Mouse (Mus musculus) limb, embryonic 14.5 days (tissue): ENCODE data around the gene Far1. TPM values are rescaled to one million over a fixed set of nuclear protein-coding genes. Genes with fewer than 3 reads are reported as not detected.
A peak's percentile ranks its signal among the peaks of the same experiment; 100 is the strongest.

Source experiments
- ATAC-seq: fragments of 200-750 bp; cut with Nextera tagmentation; 2 replicates; pipeline ENCODE4 v1.8.0; 2017; ENCODE audit warnings: low read depth, moderate number of reproducible peaks, moderate TSS enrichment; ENCODE audit not compliant: low FRiP score
- DNase-seq: peaks from one replicate; pipeline ENCODE4 v3.0.0-alpha.2; 2015; ENCODE audit warnings: low spot score
- H3K27ac ChIP-seq: fragments of 300-500 bp; sonication (generic); replicated peaks from 2 replicates; pipeline ENCODE4 v1.5.1; 2014; ENCODE audit warnings: low read depth, mild to moderate bottlenecking, low read length, moderate library complexity, mixed read lengths
- H3K27me3 ChIP-seq: fragments of 300-500 bp; sonication (generic); 2 replicates; pipeline ENCODE4 v1.6.1; 2014; ENCODE audit warnings: low read length, mixed read lengths; ENCODE audit not compliant: control insufficient read depth, insufficient read depth
- H3K36me3 ChIP-seq: fragments of 300-500 bp; sonication (generic); 2 replicates; pipeline ENCODE4 v1.6.1; 2014; ENCODE audit warnings: mild to moderate bottlenecking, low read length, moderate library complexity, mixed read lengths; ENCODE audit not compliant: control insufficient read depth, insufficient read depth
- H3K4me1 ChIP-seq: fragments of 300-500 bp; sonication (generic); 2 replicates; pipeline ENCODE4 v1.6.1; 2014; ENCODE audit warnings: antibody characterized with exemption, low read length, mixed read lengths; ENCODE audit not compliant: control insufficient read depth, insufficient read depth
- H3K4me2 ChIP-seq: fragments of 300-500 bp; sonication (generic); replicated peaks from 2 replicates; pipeline ENCODE4 v1.6.1; 2014; ENCODE audit warnings: low read depth, mild to moderate bottlenecking, low read length, moderate library complexity; ENCODE audit not compliant: severe bottlenecking
- H3K4me3 ChIP-seq: fragments of 300-500 bp; sonication (generic); replicated peaks from 2 replicates; pipeline ENCODE4 v1.5.1; 2014; ENCODE audit warnings: low read length
- H3K9ac ChIP-seq: fragments of 300-500 bp; sonication (generic); 2 replicates; pipeline ENCODE4 v1.6.1; 2014; ENCODE audit warnings: mild to moderate bottlenecking, low read depth, low read length, moderate library complexity; ENCODE audit not compliant: severe bottlenecking
- H3K9me3 ChIP-seq: fragments of 300-500 bp; sonication (generic); 2 replicates; pipeline ENCODE4 v1.6.1; 2016; ENCODE audit warnings: low read length; ENCODE audit not compliant: control insufficient read depth
- POLR2A ChIP-seq: fragments of 200-500 bp; IDR thresholded peaks from 2 replicates; pipeline ENCODE4 v1.8.0; 2012; ENCODE audit warnings: inconsistent platforms, mild to moderate bottlenecking, moderate library complexity, borderline replicate concordance; ENCODE audit not compliant: insufficient read depth, insufficient read length; ENCODE audit errors: extremely low read depth
- WGBS: fragments of 180-500 bp; shearing (Covaris S2); extraction: QIAGEN DNeasy Blood & Tissue Kit; methylation state at CpG from one replicate; pipeline ENCODE4 v1.1.7; 2014; 5-methylcytosine and 5-hydroxymethylcytosine counted together
- polyA plus RNA-seq, 2 experiments: library from polyadenylated mRNA; depleted of rRNA in 1 of 2; stranded (reverse) in 1 of 2; unstranded in 1 of 2; fragments of >200 nt; fragmentation: Nextera tagmentation in 1 of 2; extraction: Ambion mirVana in 1 of 2; gene quantifications; 2 replicates each; pipeline versions ENCODE4 v1.2.1 to v1.2.3; 2012 to 2014

Gene Far1
- polyA plus RNA-seq (2012; rRNA removed) (58.6 and 61.9 TPM in 2 replicates), polyA plus RNA-seq (2014; fragmentation: Nextera tagmentation; extraction: Ambion mirVana) (74.8 and 75.5 TPM in 2 replicates)

GRCm38 (mm10) chr7:113513286-113513962 is at the start of gene Far1:
Gene Far1, plus strand, starts transcription at chr7:113513834.
- Histone ChIP-seq H3K4me1 (peaks cover 10% of the 10 kb centered on the region), H3K9me3 (no peaks in the 10 kb centered on the region), H3K36me3 (no peaks in the 10 kb centered on the region), H3K27ac (peak within 1 kb of the TSS; percentile 85), H3K9ac (peak within 1 kb of the TSS; percentile 91), H3K4me2 (peak within 1 kb of the TSS; percentile 87), H3K4me3 (peak within 1 kb of the TSS; percentile 96), H3K27me3 (no peaks in the 10 kb centered on the region)
- under 1% methylated on average over 62 of the region's 71 CpGs for WGBS
- peak; percentile 99 for DNase-seq
- peak; percentile 36; the same call in 1 of the 2 replicates for TF ChIP-seq POLR2A
- peak; percentile 99 for ATAC-seq

GRCm38 (mm10) chr7:113468345-113468744 is 45.3 kb upstream of the Far1 start:
- TF ChIP-seq POLR2A, result no peak
- ATAC-seq (no peak), DNase-seq (no peak)
- Histone ChIP-seq H3K27me3 (no peaks in the 10 kb centered on the region), H3K4me1 (no peaks in the 10 kb centered on the region), H3K4me2 (no peak overlapping the region), H3K36me3 (no peaks in the 10 kb centered on the region), H3K27ac (no peak overlapping the region), H3K9me3 (no peaks in the 10 kb centered on the region), H3K9ac (no peak overlapping the region), H3K4me3 (no peak overlapping the region)
- WGBS, result 85% methylated on average over 3 of the region's 3 CpGs

GRCm38 (mm10) chr7:113470671-113471070 is 43.0 kb upstream of the Far1 start:
- 95% methylated on average over 2 of the region's 2 CpGs for WGBS

GRCm38 (mm10) chr7:113471653-113472052 is 42.0 kb upstream of the Far1 start:
- no peak for TF ChIP-seq POLR2A
- Histone ChIP-seq H3K9ac (no peak overlapping the region), H3K36me3 (no peaks in the 10 kb centered on the region), H3K27me3 (no peaks in the 10 kb centered on the region), H3K4me2 (no peak overlapping the region), H3K9me3 (no peaks in the 10 kb centered on the region), H3K27ac (no peak overlapping the region), H3K4me3 (no peak overlapping the region), H3K4me1 (no peaks in the 10 kb centered on the region)
- WGBS, result 52% methylated on average over 1 of the region's 1 CpGs
- DNase-seq (no peak), ATAC-seq (no peak)

More at GRCm38 (mm10) chr7:113470671-113471070, 43.0 kb upstream of the Far1 start:
- Histone ChIP-seq H3K4me3 (no peak overlapping the region), H3K9ac (no peak overlapping the region), H3K27me3 (no peaks in the 10 kb centered on the region), H3K36me3 (no peaks in the 10 kb centered on the region), H3K9me3 (no peaks in the 10 kb centered on the region), H3K4me2 (no peak overlapping the region), H3K27ac (no peak overlapping the region), H3K4me1 (no peaks in the 10 kb centered on the region)
- DNase-seq (no peak), ATAC-seq (no peak)
- TF ChIP-seq POLR2A, result no peak

- 65% methylated on average over 2 of the region's 2 CpGs for WGBS
- no peak for DNase-seq
These were observed 17.8 kb upstream of the Far1 start for GRCm38 (mm10) chr7:113495792-113496191.

More at GRCm38 (mm10) chr7:113495792-113496191, 17.8 kb upstream of the Far1 start:
- no peak for ATAC-seq
- H3K4me1 ChIP-seq, result no peaks in the 10 kb centered on the region
- no peak overlapping the region for H3K27ac ChIP-seq
- no peaks in the 10 kb centered on the region for H3K27me3 ChIP-seq
- H3K4me3 ChIP-seq, result no peak overlapping the region
- TF ChIP-seq POLR2A, result no peak
- H3K9me3 ChIP-seq, result no peaks in the 10 kb centered on the region
- no peak overlapping the region for H3K9ac ChIP-seq
- no peak overlapping the region for H3K4me2 ChIP-seq
- no peaks in the 10 kb centered on the region for H3K36me3 ChIP-seq
